Mouse (Mus musculus) ovary, postnatal 14 days (tissue): ENCODE results near the gene 4930595D18Rik.

Experiments
- DNase-seq: peaks from one replicate; pipeline ENCODE4 v3.0.0; 2022; ENCODE audit warnings: low spot score

Gene 4930595D18Rik

GRCm38 (mm10) chr12:111184476-111184875, at the start of gene 4930595D18Rik:
Gene 4930595D18Rik, minus strand, starts transcription at chr12:111184491.
- no peak for DNase-seq

GRCm38 (mm10) chr12:111233798-111234197, 49.5 kb upstream of the 4930595D18Rik start:
- DNase-seq = no peak

- DNase-seq = no peak
Observed at GRCm38 (mm10) chr12:111230793-111231192, 46.5 kb upstream of the 4930595D18Rik start.

- no peak for DNase-seq
Observed at GRCm38 (mm10) chr12:111228488-111228887, 44.2 kb upstream of the 4930595D18Rik start.

GRCm38 (mm10) chr12:111227410-111227809, 43.1 kb upstream of the 4930595D18Rik start:
- DNase-seq = no peak

GRCm38 (mm10) chr12:111225197-111225780, 41.0 kb upstream of the 4930595D18Rik start:
- DNase-seq = no peak

GRCm38 (mm10) chr12:111218867-111219266, 34.6 kb upstream of the 4930595D18Rik start:
- DNase-seq = no peak

GRCm38 (mm10) chr12:111211729-111212128, 27.4 kb upstream of the 4930595D18Rik start:
- DNase-seq = no peak

- DNase-seq = no peak
Observed at GRCm38 (mm10) chr12:111207641-111208040, 23.4 kb upstream of the 4930595D18Rik start.

- no peak for DNase-seq
Observed at GRCm38 (mm10) chr12:111203945-111204344, 19.7 kb upstream of the 4930595D18Rik start.

GRCm38 (mm10) chr12:111203076-111203475, 18.8 kb upstream of the 4930595D18Rik start:
- no peak for DNase-seq

GRCm38 (mm10) chr12:111196548-111196947, 12.3 kb upstream of the 4930595D18Rik start:
- DNase-seq = no peak

- no peak for DNase-seq
Observed at GRCm38 (mm10) chr12:111193331-111193730, 9.0 kb upstream of the 4930595D18Rik start.

GRCm38 (mm10) chr12:111192777-111193176, 8.5 kb upstream of the 4930595D18Rik start:
- DNase-seq = no peak

- DNase-seq = no peak
Observed at GRCm38 (mm10) chr12:111190891-111191290, 6.6 kb upstream of the 4930595D18Rik start.

- DNase-seq = no peak
Observed at GRCm38 (mm10) chr12:111190355-111190754, 6.1 kb upstream of the 4930595D18Rik start.

GRCm38 (mm10) chr12:111188295-111188694, 4.0 kb upstream of the 4930595D18Rik start:
- DNase-seq = no peak

GRCm38 (mm10) chr12:111186986-111187385, 2.7 kb upstream of the 4930595D18Rik start:
- no peak for DNase-seq

- DNase-seq = no peak
Observed at GRCm38 (mm10) chr12:111182378-111182777, 1.9 kb downstream of the 4930595D18Rik start.

GRCm38 (mm10) chr12:111181848-111182247, 2.4 kb downstream of the 4930595D18Rik start:
- no peak for DNase-seq

GRCm38 (mm10) chr12:111178772-111179171, 5.5 kb downstream of the 4930595D18Rik start:
- DNase-seq = no peak

- DNase-seq = no peak
Observed at GRCm38 (mm10) chr12:111168891-111169290, 15.4 kb downstream of the 4930595D18Rik start.

- no peak for DNase-seq
Observed at GRCm38 (mm10) chr12:111166681-111167289, 17.5 kb downstream of the 4930595D18Rik start.
